Mouse (Mus musculus) C2C12 (cell line): ENCODE measurements around the gene Urm1.

Experiments used
- CEBPB ChIP-seq: IDR thresholded peaks from one replicate; pipeline ENCODE4 v1.6.1; 2011; ENCODE audit warnings: low read depth, mild to moderate bottlenecking, control low read depth, moderate library complexity
- CTCF ChIP-seq: IDR thresholded peaks from one replicate; pipeline ENCODE4 v1.5.1; 2011; ENCODE audit not compliant: control insufficient read depth, insufficient read depth, insufficient read length
- MAX ChIP-seq: IDR thresholded peaks from one replicate; pipeline ENCODE4 v1.6.1; 2011; ENCODE audit warnings: mild to moderate bottlenecking, control low read depth
- MYOD1 ChIP-seq: IDR thresholded peaks from one replicate; pipeline ENCODE4 v1.6.1; 2011; ENCODE audit warnings: low read depth; ENCODE audit not compliant: control insufficient read depth, insufficient read length
- MYOG ChIP-seq: IDR thresholded peaks from one replicate; pipeline ENCODE4 v1.6.1; 2011; ENCODE audit not compliant: control insufficient read depth, insufficient read length; ENCODE audit errors: extremely low read depth
- USF1 ChIP-seq: IDR thresholded peaks from one replicate; pipeline ENCODE4 v1.6.1; 2011; ENCODE audit warnings: low read depth, mild to moderate bottlenecking, control low read depth, moderate library complexity

- TF ChIP-seq CTCF: peak; percentile 72
- TF ChIP-seq MAX: peak; percentile 10
- no peak for TF ChIP-seq CEBPB
- no peak for TF ChIP-seq MYOG
- TF ChIP-seq USF1: no peak
- TF ChIP-seq MYOD1: no peak
These were observed 2.2 kb upstream of the Urm1 start for GRCm38 (mm10) chr2:29817426-29818232.
